Mouse (Mus musculus) forebrain, embryonic 15.5 days (tissue): Measurements from ENCODE around the gene Eml3. TPM values are rescaled to one million over a fixed set of nuclear protein-coding genes. Genes with fewer than 3 reads are reported as not detected.
"Not testable (repeated sequence)": the region's sequence is repeated elsewhere in the genome, so short reads cannot be mapped to it uniquely, and the experiment has no call there.

Source experiments
- ATAC-seq: fragments of 200-750 bp; cut with Nextera tagmentation; replicated peaks from 2 replicates; pipeline ENCODE4 v1.8.0; 2017; ENCODE audit warnings: mild to moderate bottlenecking, moderate TSS enrichment, moderate library complexity
- H3K27ac ChIP-seq: fragments of 300-500 bp; sonication (generic); replicated peaks from 2 replicates; pipeline ENCODE4 v1.5.1; 2015; ENCODE audit warnings: mild to moderate bottlenecking, inconsistent platforms
- H3K27me3 ChIP-seq: fragments of 300-500 bp; sonication (generic); 2 replicates; pipeline ENCODE4 v1.6.1; 2015; ENCODE audit warnings: inconsistent platforms
- H3K36me3 ChIP-seq: fragments of 300-500 bp; sonication (generic); 2 replicates; pipeline ENCODE4 v1.6.1; 2015; ENCODE audit warnings: mild to moderate bottlenecking, inconsistent platforms
- H3K4me1 ChIP-seq: fragments of 300-500 bp; sonication (generic); 2 replicates; pipeline ENCODE4 v1.6.1; 2015; ENCODE audit warnings: inconsistent platforms
- H3K4me2 ChIP-seq: fragments of 300-500 bp; sonication (generic); replicated peaks from 2 replicates; pipeline ENCODE4 v1.6.1; 2015; ENCODE audit warnings: mild to moderate bottlenecking, inconsistent platforms
- H3K4me3 ChIP-seq: fragments of 300-500 bp; sonication (generic); 2 replicates; pipeline ENCODE4 v1.5.1; 2015; ENCODE audit warnings: mild to moderate bottlenecking, inconsistent platforms
- H3K9ac ChIP-seq: fragments of 300-500 bp; sonication (generic); replicated peaks from 2 replicates; pipeline ENCODE4 v1.6.1; 2015; ENCODE audit warnings: mild to moderate bottlenecking, inconsistent platforms
- H3K9me3 ChIP-seq: fragments of 300-500 bp; sonication (generic); 2 replicates; pipeline ENCODE4 v1.6.1; 2016; ENCODE audit warnings: inconsistent platforms
- WGBS: fragments of 180-500 bp; shearing (Covaris S2); methylation state at CpG from one replicate; pipeline ENCODE4 v1.1.7; 2015; ENCODE audit warnings: mixed read lengths; 5-methylcytosine and 5-hydroxymethylcytosine counted together
- polyA plus RNA-seq: library from polyadenylated mRNA; unstranded; fragments of >200 nt; fragmentation: Nextera tagmentation; extraction: Ambion mirVana; gene quantifications from 2 replicates; pipeline ENCODE4 v1.2.1, GENCODE M21; 2015

Eml3 gene
- polyA plus RNA-seq, 1 experiment from 2014 or later, result 11.7 TPM

DNA sequence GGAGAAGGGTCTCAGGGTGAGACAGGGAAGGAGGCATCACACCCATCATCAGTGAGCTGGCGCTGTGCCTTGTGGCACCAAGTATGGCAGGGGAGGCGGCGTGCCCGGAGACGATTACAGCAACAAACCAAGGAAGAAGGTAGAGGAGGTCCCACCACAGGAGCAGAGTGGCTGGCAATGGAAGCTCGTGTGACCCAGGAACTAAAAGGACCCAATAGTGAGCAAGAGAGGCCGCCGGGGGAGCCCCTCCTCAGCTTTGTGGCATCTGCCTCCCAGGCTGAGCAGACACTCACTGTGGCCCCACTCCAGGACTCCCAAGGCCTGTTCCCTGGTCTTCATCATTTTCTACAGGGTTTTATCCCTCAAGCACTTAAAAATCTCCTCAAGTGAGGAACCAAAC is 36.4 kb downstream of the Eml3 start:
- H3K27ac ChIP-seq, result 0 out of 2 replicates have a peak overlapping the region, but pooled peaks have one; percentile 86
- peaks cover 24% of the 10 kb centered on the region for H3K4me1 ChIP-seq

GRCm38 (mm10) chr19:8966198-8966589 is 36.8 kb downstream of the Eml3 start:
- peak overlapping the region; percentile 51 for H3K4me2 ChIP-seq
- H3K9ac ChIP-seq, result peak overlapping the region; percentile 52
- H3K27me3 ChIP-seq, result no peaks in the 10 kb centered on the region
- no peaks in the 10 kb centered on the region for H3K9me3 ChIP-seq
- H3K36me3 ChIP-seq, result peaks cover 76% of the 10 kb centered on the region
- H3K27ac ChIP-seq, result peak overlapping the region; percentile 86
- H3K4me3 ChIP-seq, result peak overlapping the region; percentile 83
- peaks cover 24% of the 10 kb centered on the region for H3K4me1 ChIP-seq
- ATAC-seq, result no peak
- WGBS, result 37% methylated on average over 5 of the region's 5 CpGs

More for the DNA sequence above, 36.4 kb downstream of the Eml3 start:
- no peaks in the 10 kb centered on the region for H3K27me3 ChIP-seq
- 79% methylated on average over 8 of the region's 8 CpGs for WGBS
- peak overlapping the region; percentile 52; the same call in 1 of the 2 replicates for H3K9ac ChIP-seq
- ATAC-seq, result no peak
- H3K9me3 ChIP-seq, result no peaks in the 10 kb centered on the region
- peaks cover 76% of the 10 kb centered on the region for H3K36me3 ChIP-seq
- peak overlapping the region; percentile 51 for H3K4me2 ChIP-seq
- H3K4me3 ChIP-seq, result peak overlapping the region; percentile 83

- Histone ChIP-seq H3K27me3 (no peaks in the 10 kb centered on the region), H3K4me3 (peak within 1 kb of the TSS; percentile 83), H3K27ac (peak within 1 kb of the TSS; percentile 87), H3K9me3 (no peaks in the 10 kb centered on the region), H3K4me1 (peaks cover 24% of the 10 kb centered on the region), H3K9ac (peak within 1 kb of the TSS; percentile 80), H3K36me3 (peaks cover 76% of the 10 kb centered on the region), H3K4me2 (peak within 1 kb of the TSS; percentile 59)
- WGBS, result under 1% methylated on average over 52 of the region's 52 CpGs
- peak; percentile 99 for ATAC-seq
Measured at GRCm38 (mm10) chr19:8966590-8967372, 37.4 kb downstream of the Eml3 start, which contains the start of gene Eef1g. Eef1g (plus strand) TSS chr19:8967041.

DNA sequence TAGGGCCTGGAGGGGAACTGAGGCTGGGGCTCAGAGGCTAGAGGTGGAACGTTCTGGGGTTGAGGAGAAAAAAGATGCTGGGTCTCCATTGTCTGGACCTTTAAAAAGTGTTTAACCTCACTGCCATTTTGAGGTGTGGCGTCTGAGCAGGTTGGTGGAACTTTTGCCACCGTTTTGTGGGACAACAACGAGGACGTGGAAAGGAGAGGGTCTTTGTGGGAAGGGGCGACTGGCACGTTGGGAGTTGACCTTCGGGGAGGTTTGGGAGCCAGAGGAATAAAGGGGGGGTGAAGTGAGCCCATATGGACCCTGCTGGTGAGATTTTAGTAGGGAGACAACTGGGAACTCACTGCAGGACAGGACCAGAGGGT is 38.0 kb downstream of the Eml3 start:
- H3K27me3 ChIP-seq, result no peaks in the 10 kb centered on the region
- H3K4me2 ChIP-seq, result peak overlapping the region; percentile 59
- no peak for ATAC-seq
- H3K36me3 ChIP-seq, result peaks cover 78% of the 10 kb centered on the region
- H3K4me1 ChIP-seq, result peaks cover 24% of the 10 kb centered on the region
- WGBS, result under 1% methylated on average over 8 of the region's 8 CpGs
- no peaks in the 10 kb centered on the region for H3K9me3 ChIP-seq
- H3K4me3 ChIP-seq, result peak overlapping the region; percentile 83
- H3K9ac ChIP-seq, result peak overlapping the region; percentile 80
- H3K27ac ChIP-seq, result peak overlapping the region; percentile 87

DNA sequence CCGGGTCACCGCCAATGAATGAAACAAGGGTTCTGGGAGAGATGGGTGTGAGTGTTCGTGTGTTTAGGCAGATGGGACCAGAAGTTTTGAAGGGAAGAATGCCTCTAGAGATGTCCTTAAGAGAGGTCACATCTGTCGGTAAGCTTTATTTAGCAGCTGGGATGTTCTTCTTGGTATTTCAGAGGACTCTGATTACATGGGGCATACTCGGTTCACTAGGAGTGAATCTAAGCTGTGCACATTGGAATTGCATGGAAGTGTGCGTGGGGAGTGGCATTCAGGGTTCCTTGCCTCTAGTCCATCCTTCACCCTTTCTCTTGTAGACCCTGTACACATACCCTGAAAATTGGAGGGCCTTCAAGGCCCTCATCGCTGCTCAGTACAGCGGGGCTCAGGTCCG is 38.5 kb downstream of the Eml3 start:
- Histone ChIP-seq H3K4me1 (peaks cover 24% of the 10 kb centered on the region), H3K27ac (peak overlapping the region; percentile 87; the same call in 1 of the 2 replicates), H3K9me3 (no peaks in the 10 kb centered on the region), H3K36me3 (peaks cover 78% of the 10 kb centered on the region), H3K4me2 (peak overlapping the region; percentile 59), H3K9ac (peak overlapping the region; percentile 80), H3K4me3 (peak overlapping the region; percentile 83), H3K27me3 (no peaks in the 10 kb centered on the region)
- ATAC-seq, result no peak
- WGBS, result 6% methylated on average over 9 of the region's 9 CpGs

DNA sequence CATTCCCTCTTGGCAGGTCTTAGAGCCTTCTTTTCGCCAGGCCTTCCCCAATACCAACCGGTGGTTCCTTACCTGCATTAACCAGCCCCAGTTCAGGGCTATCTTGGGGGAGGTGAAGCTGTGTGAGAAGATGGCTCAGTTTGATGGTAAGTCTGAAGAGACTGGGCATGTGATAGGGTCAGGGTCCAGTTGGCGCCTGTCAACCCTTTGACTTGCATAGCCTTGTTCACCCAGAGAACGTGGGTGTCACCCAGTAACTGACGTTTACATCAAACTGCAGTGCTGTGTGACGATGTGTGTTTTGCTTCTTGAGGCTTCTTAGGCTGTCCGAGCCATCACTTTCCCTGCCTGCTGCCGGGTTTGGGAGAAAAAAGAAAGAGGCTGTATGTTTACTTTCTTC is 43.1 kb downstream of the Eml3 start:
- not testable (repeated sequence) for H3K4me3 ChIP-seq, H3K4me2 ChIP-seq, H3K9ac ChIP-seq, H3K9me3 ChIP-seq, H3K27ac ChIP-seq, H3K27me3 ChIP-seq, ATAC-seq
- Histone ChIP-seq H3K4me1 (peaks cover 15% of the 10 kb centered on the region), H3K36me3 (peaks cover 90% of the 10 kb centered on the region)
- WGBS, result 90% methylated on average over 8 of the region's 8 CpGs

GRCm38 (mm10) chr19:8974638-8975037 is 45.3 kb downstream of the Eml3 start:
- H3K27me3 ChIP-seq, result no peaks in the 10 kb centered on the region
- no peak overlapping the region for H3K4me3 ChIP-seq
- WGBS, result 84% methylated on average over 1 of the region's 1 CpGs
- no peak overlapping the region for H3K9ac ChIP-seq
- no peak for ATAC-seq
- H3K4me2 ChIP-seq, result no peak overlapping the region
- H3K4me1 ChIP-seq, result no peaks in the 10 kb centered on the region
- no peak overlapping the region for H3K27ac ChIP-seq
- H3K9me3 ChIP-seq, result no peaks in the 10 kb centered on the region
- H3K36me3 ChIP-seq, result peaks cover 98% of the 10 kb centered on the region

DNA sequence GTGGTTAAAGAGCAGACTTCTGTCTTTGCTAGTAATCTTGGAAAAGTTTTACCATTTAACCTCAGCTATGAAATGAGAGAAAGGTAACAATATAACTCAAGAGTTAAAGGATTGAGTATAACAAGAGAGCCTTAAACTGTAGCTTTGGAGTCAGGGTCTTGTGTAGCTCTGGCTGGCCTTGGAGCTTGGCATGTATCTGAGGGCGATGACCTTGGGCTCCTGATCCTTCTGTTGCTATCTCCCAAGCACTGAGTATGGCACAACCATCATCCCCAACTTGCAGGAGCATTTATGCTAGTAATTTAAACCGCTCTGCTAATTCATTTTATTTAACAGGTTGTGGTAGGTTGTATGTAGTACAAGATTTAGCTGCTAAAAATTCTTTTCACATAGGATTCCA is 46.1 kb downstream of the Eml3 start:
- no peak overlapping the region for H3K9ac ChIP-seq

DNA sequence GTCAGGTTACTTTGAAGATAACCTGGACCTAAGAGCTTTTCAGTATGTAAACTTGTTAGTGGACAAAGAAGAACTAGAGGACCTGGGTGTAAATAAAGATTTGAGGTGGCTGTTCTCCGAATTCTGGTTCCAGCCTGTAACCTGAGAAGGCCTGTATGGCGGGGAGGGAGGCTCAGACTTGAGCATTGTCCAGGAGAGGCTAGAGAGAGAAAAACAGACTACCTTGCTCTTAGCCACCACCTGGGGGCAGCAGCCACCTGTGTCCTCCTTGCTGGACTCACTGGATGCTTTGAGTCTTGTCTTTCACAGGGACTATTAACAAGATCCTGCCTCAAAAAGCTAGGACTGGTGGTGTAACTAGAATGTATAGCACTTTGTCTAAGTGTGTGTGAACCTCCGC is 47.2 kb downstream of the Eml3 start:
- Histone ChIP-seq H3K4me3 (no peak overlapping the region), H3K36me3 (peaks cover 89% of the 10 kb centered on the region), H3K9me3 (no peaks in the 10 kb centered on the region), H3K27me3 (no peaks in the 10 kb centered on the region), H3K9ac (no peak overlapping the region), H3K4me2 (no peak overlapping the region), H3K27ac (no peak overlapping the region), H3K4me1 (peaks cover 3% of the 10 kb centered on the region)
- WGBS, result 38% methylated on average over 3 of the region's 3 CpGs
- ATAC-seq, result peak; percentile 42; the same call in 1 of the 2 replicates

More for the DNA sequence above, 46.1 kb downstream of the Eml3 start:
- Histone ChIP-seq H3K4me1 (no peaks in the 10 kb centered on the region), H3K9me3 (no peaks in the 10 kb centered on the region), H3K36me3 (peaks cover 98% of the 10 kb centered on the region), H3K4me3 (no peak overlapping the region), H3K4me2 (no peak overlapping the region), H3K27ac (no peak overlapping the region), H3K27me3 (no peaks in the 10 kb centered on the region)
- 97% methylated on average over 2 of the region's 2 CpGs for WGBS
- no peak for ATAC-seq

- Histone ChIP-seq H3K4me2 (no peak overlapping the region), H3K27me3 (no peaks in the 10 kb centered on the region), H3K9ac (no peak overlapping the region), H3K27ac (no peak overlapping the region), H3K36me3 (peaks cover 46% of the 10 kb centered on the region), H3K9me3 (no peaks in the 10 kb centered on the region), H3K4me1 (peaks cover 36% of the 10 kb centered on the region), H3K4me3 (no peak overlapping the region)
- WGBS, result 49% methylated on average over 5 of the region's 5 CpGs
- no peak for ATAC-seq
Measured at GRCm38 (mm10) chr19:8980771-8981170, 51.4 kb downstream of the Eml3 start.

DNA sequence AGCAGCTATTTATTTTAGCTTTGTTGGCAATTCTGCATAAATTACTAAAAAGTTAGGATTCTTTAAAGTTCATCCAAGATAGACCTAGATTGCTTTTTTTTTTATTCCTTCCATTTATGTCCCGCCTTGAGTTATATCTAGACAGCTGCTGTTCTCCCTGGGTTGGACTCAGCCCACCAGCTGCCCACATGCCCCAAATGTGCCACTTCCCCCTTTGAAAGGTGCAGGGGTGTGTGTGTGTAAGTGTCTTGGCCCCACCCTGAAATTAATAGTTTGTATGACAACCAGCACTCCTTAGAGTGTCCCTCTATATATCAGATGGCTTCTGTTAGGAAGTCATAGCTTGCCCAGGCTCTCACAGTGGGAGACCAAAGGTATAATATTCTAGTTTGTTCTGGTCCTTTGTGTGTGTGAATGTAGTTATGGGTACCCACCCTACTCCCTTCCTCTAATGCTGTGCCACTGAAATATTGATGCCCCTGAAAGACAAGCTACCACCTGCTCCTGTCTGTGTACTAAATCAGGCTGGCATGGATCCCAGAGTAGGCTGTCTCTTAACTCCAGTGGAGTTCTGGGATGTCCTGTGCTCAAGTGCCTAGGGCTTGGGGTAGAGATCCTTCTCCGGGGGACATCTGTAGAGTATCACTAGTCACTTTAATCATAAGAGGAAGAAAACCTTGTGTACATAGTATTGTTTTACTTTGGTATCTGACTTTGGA is 52.3 kb downstream of the Eml3 start:
- H3K4me2 ChIP-seq, result no peak overlapping the region
- ATAC-seq, result 0 out of 2 replicates have a peak, but pooled peaks have one; percentile 8
- H3K9ac ChIP-seq, result no peak overlapping the region
- peaks cover 39% of the 10 kb centered on the region for H3K36me3 ChIP-seq
- H3K4me3 ChIP-seq, result no peak overlapping the region
- H3K9me3 ChIP-seq, result no peaks in the 10 kb centered on the region
- peak overlapping the region; percentile 29; the same call in 1 of the 2 replicates for H3K27ac ChIP-seq
- WGBS, result 66% methylated on average over 2 of the region's 2 CpGs
- no peaks in the 10 kb centered on the region for H3K27me3 ChIP-seq
- H3K4me1 ChIP-seq, result peaks cover 36% of the 10 kb centered on the region
